Mouse (Mus musculus): ENCODE data around the gene Hsbp1.

The Hsbp1 gene

DNA sequence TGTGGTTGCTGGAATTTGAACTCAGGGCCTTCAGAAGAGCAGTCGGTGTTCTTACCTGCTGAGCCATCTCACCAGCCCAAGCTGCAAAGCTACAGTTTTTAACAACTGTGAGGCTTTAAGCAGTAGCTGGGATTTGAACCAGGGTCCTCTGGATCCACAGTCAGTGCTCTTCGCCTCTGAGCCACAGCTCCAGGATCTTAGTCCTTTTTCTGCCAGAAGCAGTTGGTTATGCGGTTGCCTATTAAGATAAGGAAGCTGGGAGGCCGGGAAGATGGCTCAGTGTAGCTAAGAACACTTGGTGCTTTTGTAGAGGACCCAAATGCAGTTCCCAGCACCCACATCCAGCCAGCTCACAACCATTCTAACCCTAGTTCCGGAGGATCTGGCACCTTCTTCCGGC is 42.7 kb downstream of the Hsbp1 start:
- DNase-seq (ENCODE audit: low spot score) = no peak

DNA sequence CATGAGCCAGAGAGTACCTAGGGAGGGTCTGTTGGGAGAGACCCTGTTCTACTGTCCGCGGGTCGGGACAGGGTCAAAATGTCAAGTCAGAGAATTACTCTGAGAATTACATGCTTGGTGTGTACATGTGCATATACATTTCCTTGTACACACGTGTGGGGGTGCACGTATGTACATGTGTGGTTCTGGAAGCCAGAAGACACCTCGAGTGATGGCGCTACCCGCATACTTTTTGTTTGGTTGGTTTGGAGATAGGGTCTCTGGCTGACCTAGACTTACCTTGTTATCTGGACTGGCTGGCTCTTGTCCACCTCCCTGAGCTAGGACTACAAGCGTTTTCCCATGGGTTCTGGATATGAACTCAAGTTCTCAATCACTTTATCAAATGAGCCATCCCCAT is 49.8 kb downstream of the Hsbp1 start:
- DNase-seq (ENCODE audit: low spot score) = no peak

DNA sequence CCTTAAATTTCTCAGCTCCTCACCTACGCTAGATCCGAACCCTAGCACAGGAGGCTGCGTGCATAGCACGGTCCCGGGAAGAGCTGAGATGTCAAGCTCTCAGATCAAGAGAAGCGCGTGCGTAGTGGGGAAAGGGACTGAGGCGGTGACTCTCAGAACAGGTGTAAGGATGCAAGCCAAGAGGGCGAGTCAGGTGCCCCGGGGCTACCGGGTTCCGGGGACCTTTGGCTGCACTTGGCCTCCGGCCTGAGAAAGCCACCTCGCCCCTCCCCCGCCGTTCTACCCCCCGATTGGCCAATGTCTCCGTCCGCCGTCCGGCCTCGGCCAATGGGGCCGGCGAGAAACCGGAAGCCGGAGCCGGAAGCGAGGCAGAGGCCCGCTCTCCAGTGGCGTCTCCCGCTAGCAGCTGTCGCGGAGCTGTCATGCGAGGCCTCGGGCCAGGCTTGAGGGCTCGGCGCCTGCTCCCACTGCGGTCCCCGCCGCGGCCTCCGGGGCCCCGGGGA is 50.3 kb downstream of the Hsbp1 start, which contains the start of gene Mlycd:
Gene Mlycd, plus strand, starts transcription at position 355 of the 503 bp plus-strand sequence.
- peak; percentile 83 for DNase-seq (ENCODE audit: low spot score)

DNA sequence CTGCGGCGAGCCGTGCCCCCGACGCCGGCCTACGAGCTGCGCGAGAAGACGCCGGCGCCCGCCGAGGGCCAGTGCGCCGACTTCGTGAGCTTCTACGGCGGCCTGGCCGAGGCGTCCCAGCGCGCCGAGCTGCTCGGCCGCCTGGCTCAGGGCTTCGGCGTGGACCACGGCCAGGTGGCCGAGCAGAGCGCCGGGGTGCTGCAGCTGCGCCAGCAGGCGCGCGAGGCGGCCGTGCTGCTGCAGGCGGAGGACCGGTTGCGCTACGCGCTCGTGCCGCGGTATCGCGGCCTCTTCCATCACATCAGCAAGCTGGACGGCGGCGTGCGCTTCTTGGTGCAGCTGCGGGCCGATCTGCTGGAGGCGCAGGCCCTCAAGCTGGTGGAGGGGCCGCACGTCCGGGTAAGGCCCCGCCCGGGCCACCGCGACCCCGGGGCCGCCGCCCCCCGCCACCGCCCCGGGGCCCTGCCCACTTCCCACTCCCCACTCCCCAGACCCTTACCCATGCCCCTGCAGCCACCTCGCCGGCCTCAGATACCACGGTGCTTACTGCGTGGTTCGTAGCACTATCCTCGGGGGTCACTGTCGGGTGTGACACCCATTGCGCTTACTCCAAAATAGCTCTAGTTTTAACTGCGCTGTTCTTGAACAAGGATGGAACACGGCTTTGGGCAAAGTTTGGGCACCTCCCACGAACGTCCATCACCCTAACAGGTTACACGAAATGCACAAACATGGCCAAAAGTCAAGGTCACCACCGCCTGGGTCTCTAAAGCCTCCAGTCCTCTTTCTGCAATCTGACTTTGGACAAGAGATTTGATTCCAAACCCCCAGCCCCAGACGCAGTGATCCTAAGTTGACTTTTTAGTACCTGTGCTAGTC is 51.0 kb downstream of the Hsbp1 start:
- no peak for DNase-seq (ENCODE audit: low spot score)

All from adipocyte (in vitro differentiated cells).